Mouse (Mus musculus) kidney, adult 2 months (tissue): Measurements from ENCODE around the gene Acot7. TPM values are rescaled to one million over a fixed set of nuclear protein-coding genes. Genes with fewer than 3 reads are reported as not detected.
A peak's percentile ranks its signal among the peaks of the same experiment; 100 is the strongest.

Source experiments
- DNase-seq: peaks from one replicate; pipeline ENCODE4 v3.0.0; 2021
- H3K27ac ChIP-seq: fragments of 200-500 bp; 2 replicates; pipeline ENCODE4 v1.5.1; 2012; ENCODE audit warnings: low read depth, low read length, control low read depth, inconsistent platforms; ENCODE audit not compliant: insufficient read depth
- H3K27me3 ChIP-seq: fragments of 200-500 bp; replicated peaks from 2 replicates; pipeline ENCODE4 v1.6.1; 2012; ENCODE audit warnings: mild to moderate bottlenecking, moderate library complexity, low read length, inconsistent platforms; ENCODE audit not compliant: control insufficient read depth, insufficient read depth
- H3K36me3 ChIP-seq: fragments of 200-500 bp; 2 replicates; pipeline ENCODE4 v1.6.1; 2012; ENCODE audit warnings: mild to moderate bottlenecking, moderate library complexity, low read length, inconsistent platforms; ENCODE audit not compliant: control insufficient read depth, insufficient read depth
- H3K4me1 ChIP-seq: fragments of 200-500 bp; 2 replicates; pipeline ENCODE4 v1.6.1; 2011; ENCODE audit warnings: low read length; ENCODE audit not compliant: control insufficient read depth, insufficient read depth
- H3K4me3 ChIP-seq: fragments of 200-500 bp; 2 replicates; pipeline ENCODE4 v1.5.1; 2011; ENCODE audit warnings: mild to moderate bottlenecking, low read depth, low read length, control low read depth; ENCODE audit not compliant: insufficient read depth
- CTCF ChIP-seq: fragments of 200-500 bp; conservative IDR thresholded peaks from 2 replicates; pipeline ENCODE4 v1.5.1; 2011; ENCODE audit warnings: low read depth, mild to moderate bottlenecking, control low read depth, low read length, moderate library complexity, mixed read lengths; ENCODE audit not compliant: insufficient read depth, insufficient read length
- POLR2A ChIP-seq: fragments of 200-500 bp; IDR thresholded peaks from one replicate; pipeline ENCODE4 v1.6.1; 2011; ENCODE audit warnings: low read depth, low read length, control low read depth
- WGBS: fragments of 180-500 bp; shearing (Covaris S2); methylation state at CpG from one replicate; pipeline ENCODE4 v1.1.7; 2018; 5-methylcytosine and 5-hydroxymethylcytosine counted together
- polyA plus RNA-seq: library from polyadenylated mRNA; depleted of rRNA; stranded (reverse); fragments of >200 nt; gene quantifications from 2 replicates; pipeline ENCODE4 v1.2.3, GENCODE M21; 2012

The Acot7 gene
- polyA plus RNA-seq, 1 experiment: 80.2 TPM

DNA sequence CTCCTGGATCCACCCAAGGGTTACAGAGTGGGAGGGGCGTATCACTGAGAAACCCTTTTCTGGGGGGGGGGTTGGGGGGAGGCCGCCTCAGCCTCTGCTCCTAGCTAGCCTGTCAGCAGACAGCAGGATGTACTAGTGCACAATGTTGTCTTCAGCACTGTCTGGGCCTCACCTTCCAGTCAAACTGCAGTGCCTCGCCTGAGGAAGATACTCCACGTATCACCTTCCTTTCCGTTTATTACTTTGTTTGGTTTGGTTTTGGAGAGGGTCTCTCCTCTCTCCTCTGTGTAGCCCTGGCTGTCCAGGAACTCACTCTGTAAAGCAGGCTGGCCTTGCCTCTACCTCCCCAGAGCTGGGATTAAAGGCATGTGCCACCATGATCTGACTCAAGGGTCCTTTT lies 44.7 kb upstream of the Acot7 start:
- Histone ChIP-seq H3K27ac (no peak overlapping the region), H3K27me3 (no peaks in the 10 kb centered on the region), H3K4me1 (peaks cover 16% of the 10 kb centered on the region), H3K4me3 (no peak overlapping the region), H3K36me3 (no peaks in the 10 kb centered on the region)
- no peak for TF ChIP-seq POLR2A
- TF ChIP-seq CTCF: no peak
- 76% methylated on average over 5 of the region's 5 CpGs for WGBS
- DNase-seq: no peak

DNA sequence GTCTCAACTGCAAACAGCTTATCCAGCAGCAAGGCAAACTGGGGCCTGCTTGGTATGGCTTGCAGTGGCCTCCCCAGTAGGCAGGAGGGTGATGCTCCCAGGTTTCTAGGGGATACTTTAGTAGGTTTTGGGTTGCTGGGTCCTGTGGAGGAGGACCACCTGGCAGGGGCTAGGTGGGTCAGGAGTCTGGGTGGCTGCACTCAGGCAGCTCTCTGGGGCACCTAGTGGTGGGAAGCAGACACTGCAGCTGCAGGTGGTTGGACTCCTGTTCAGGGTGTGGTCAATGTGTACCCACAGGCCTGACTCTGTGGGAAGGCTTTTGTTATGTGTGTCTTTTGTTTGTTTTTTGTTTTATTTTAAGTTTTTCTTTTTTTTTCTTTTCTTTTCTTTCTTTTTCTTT lies 43.4 kb upstream of the Acot7 start:
- peak; percentile 78 for DNase-seq
- Histone ChIP-seq H3K27ac (no peak overlapping the region), H3K4me1 (peaks cover 18% of the 10 kb centered on the region), H3K27me3 (no peaks in the 10 kb centered on the region), H3K4me3 (no peak overlapping the region), H3K36me3 (no peaks in the 10 kb centered on the region)
- TF ChIP-seq CTCF (peak; percentile 77), POLR2A (no peak)

DNA sequence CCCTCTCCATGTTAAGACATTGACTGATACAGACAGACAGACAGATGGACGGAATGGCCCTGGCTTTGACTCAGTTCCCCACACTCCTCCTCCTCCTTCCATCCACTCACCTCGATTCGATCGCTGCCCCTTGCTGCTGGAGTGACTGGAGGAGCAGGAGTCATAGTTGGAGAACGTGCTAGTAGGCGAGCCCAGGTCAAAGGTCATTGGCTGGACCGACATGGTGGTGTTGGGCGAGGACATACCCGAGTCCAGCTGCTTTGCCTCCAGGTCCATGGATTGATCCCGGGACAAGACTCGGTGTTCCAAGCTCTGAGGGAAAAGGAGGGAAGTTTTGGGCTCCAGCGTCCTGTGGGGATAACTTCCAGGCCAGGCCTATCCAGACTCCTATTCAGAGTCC lies 42.6 kb upstream of the Acot7 start:
- H3K27ac ChIP-seq: no peak overlapping the region
- peaks cover 12% of the 10 kb centered on the region for H3K4me1 ChIP-seq
- TF ChIP-seq CTCF: no peak
- TF ChIP-seq POLR2A: no peak
- DNase-seq: peak; percentile 68
- H3K4me3 ChIP-seq: no peak overlapping the region
- no peaks in the 10 kb centered on the region for H3K36me3 ChIP-seq
- 58% methylated on average over 12 of the region's 12 CpGs for WGBS
- no peaks in the 10 kb centered on the region for H3K27me3 ChIP-seq

DNA sequence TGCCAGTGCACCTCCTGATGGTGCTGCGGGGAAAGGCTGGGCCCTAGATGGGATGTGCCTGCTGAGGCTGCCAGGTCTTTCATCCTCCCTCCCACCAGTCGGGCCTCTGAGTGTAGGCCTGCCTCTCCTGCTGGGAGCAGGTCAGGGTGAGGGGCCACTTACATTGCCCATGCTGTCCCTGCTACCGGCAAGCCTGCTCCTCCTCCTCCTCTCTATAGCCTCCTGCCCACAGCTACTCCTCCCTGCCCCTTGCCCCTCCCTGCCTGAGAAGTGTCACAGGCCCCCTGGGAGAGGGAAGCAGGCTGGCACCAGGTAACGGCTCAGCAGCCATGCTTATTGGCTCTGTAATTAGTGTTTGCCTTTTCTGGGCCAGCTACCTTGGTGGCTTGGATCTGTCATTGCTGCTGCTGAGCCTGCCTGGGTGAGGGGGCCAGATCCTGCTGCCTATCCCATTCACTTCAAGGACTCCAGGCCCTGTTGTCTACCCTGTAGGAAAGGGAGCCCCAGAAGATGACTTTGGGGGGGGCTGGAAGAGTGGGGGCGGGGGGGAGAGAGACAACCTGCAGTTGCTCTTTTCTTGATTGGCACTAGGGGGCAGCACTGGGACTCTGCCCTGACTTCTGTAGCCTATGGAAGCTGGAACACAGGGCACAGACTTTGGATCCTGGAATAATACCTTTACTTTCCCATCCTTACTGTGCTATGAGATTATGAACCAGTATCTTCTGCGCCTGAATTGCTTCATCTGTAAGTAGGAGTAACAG lies 41.6 kb upstream of the Acot7 start:
- DNase-seq: no peak
- H3K27me3 ChIP-seq: no peaks in the 10 kb centered on the region
- no peak overlapping the region for H3K27ac ChIP-seq
- H3K4me1 ChIP-seq: peaks cover 12% of the 10 kb centered on the region
- no peak for TF ChIP-seq POLR2A
- TF ChIP-seq CTCF: peak; percentile 62
- no peak overlapping the region for H3K4me3 ChIP-seq
- H3K36me3 ChIP-seq: no peaks in the 10 kb centered on the region
- WGBS: 43% methylated on average over 6 of the region's 6 CpGs

DNA sequence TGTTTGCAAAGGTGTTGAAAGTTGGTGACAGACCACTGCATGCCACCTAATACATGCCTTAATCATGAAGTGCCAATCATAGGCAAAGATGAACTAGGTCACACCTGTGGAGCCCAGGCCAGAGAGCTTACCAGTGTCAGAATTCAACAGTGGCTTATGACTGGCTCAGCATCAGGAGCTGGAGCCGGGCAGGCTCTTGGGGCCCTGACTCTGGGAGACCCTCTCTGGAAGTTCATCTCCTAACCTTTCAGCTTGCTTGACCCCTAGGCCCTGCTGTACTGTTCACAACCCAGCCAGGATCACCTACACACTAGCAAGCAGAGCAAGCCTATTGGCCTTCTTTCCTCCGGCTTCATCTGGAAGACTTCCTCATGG lies 41.1 kb upstream of the Acot7 start:
- no peak overlapping the region for H3K4me3 ChIP-seq
- WGBS: 95% methylated on average over 2 of the region's 2 CpGs
- no peaks in the 10 kb centered on the region for H3K27me3 ChIP-seq
- H3K27ac ChIP-seq: no peak overlapping the region
- H3K36me3 ChIP-seq: no peaks in the 10 kb centered on the region
- TF ChIP-seq POLR2A (no peak), CTCF (no peak)
- peaks cover 9% of the 10 kb centered on the region for H3K4me1 ChIP-seq
- DNase-seq: no peak

DNA sequence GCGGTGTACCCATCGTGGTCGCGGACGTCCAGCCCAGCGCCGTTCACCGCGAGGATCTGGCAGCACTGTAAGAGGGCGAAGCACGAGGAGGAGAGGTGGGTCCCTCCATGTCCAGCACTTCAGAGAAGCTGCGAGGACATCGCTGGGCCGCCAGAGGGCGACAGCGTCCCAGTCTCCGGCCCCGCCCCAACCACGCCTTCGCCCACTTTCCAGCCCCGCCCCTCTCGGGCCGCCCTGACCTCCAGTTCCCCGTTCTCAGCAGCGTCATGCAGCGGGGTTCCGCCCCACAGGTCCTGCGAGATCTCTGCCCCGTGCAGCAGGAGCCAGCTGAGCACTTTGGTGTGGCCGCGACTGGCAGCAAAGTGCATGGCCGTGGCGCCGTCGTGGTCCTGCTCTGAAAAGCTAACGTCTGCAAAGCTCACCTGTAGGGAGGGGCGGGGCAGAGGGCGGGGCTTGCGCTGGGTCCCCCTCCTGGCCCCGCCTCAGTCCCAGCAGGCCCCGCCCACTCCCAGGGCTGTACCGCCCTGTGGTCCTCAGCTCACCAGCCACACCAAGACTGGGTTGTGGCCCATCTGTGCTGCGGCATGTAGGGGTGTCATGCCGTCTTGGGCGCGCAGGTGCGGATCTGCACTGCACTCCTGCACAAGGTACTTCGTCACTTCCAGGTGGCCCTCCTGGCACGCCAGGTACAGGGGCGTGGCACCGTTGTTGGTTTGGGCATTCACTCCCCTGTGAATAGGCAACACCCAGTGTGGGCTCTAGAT lies 39.3 kb upstream of the Acot7 start:
- peak; percentile 91 for DNase-seq
- Histone ChIP-seq H3K27me3 (no peaks in the 10 kb centered on the region), H3K4me1 (peaks cover 8% of the 10 kb centered on the region), H3K27ac (peak overlapping the region; percentile 47; the same call in 1 of the 2 replicates), H3K36me3 (no peaks in the 10 kb centered on the region), H3K4me3 (peak overlapping the region; percentile 61)
- TF ChIP-seq CTCF: peak; percentile 87
- no peak for TF ChIP-seq POLR2A
- 2% methylated on average over 51 of the region's 51 CpGs for WGBS

DNA sequence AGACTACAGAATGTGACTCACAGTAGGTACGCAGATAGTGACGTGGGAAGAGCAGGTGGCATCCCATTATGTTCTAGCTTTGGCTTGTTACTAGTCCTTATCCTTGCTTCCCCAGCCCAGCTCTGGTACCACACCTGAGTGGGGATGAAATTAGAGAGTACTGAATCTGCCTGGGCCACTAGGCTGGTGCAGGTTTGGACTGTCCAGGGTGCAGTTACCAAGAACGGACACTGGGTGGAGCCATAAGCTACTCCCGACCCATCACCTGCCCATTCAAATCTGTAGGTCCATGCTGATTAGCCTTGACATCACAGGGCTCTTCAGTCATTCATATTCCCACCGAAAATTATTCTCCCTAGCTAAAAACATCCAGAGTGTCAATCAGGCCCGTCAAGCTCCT lies 37.5 kb upstream of the Acot7 start:
- H3K27ac ChIP-seq: no peak overlapping the region
- no peaks in the 10 kb centered on the region for H3K27me3 ChIP-seq
- WGBS: 28% methylated on average over 6 of the region's 6 CpGs
- H3K4me3 ChIP-seq: no peak overlapping the region
- peaks cover 3% of the 10 kb centered on the region; the same call in 1 of the 2 replicates for H3K4me1 ChIP-seq
- TF ChIP-seq POLR2A: no peak
- TF ChIP-seq CTCF: peak; percentile 83
- peak; percentile 72 for DNase-seq
- H3K36me3 ChIP-seq: no peaks in the 10 kb centered on the region
